Mouse (Mus musculus): ENCODE data around the gene Cd151.

The Cd151 gene

GRCm38 (mm10) chr7:141477578-141478269, 10.5 kb downstream of the Cd151 start:
- Histone ChIP-seq H3K36me3 (ENCODE audit: insufficient read depth, low read length) (peaks cover 12% of the 10 kb centered on the region), H3K9me3 (ENCODE audit: low read length) (no peaks in the 10 kb centered on the region), H3K27me3 (ENCODE audit: insufficient read depth, low read length) (peaks cover 38% of the 10 kb centered on the region), H3K4me1 (replicated peaks; ENCODE audit: low read depth, low read length) (peaks cover 64% of the 10 kb centered on the region), H3K4me3 (replicated peaks; ENCODE audit: low read length) (peak overlapping the region; percentile 96; the same call in 1 of the 2 replicates)
- no peak for TF ChIP-seq NANOG (IDR thresholded peaks at IDR 0.05; ENCODE audit: borderline replicate concordance, low read length)

- no peak overlapping the region for H3K4me3 ChIP-seq (replicated peaks; ENCODE audit: low read length)
Observed at GRCm38 (mm10) chr7:141478270-141478748, 11.1 kb downstream of the Cd151 start.

GRCm38 (mm10) chr7:141480842-141481497, 13.8 kb downstream of the Cd151 start:
- Histone ChIP-seq H3K36me3 (ENCODE audit: insufficient read depth, low read length) (peaks cover 21% of the 10 kb centered on the region), H3K4me1 (replicated peaks; ENCODE audit: low read depth, low read length) (peaks cover 54% of the 10 kb centered on the region), H3K9me3 (ENCODE audit: low read length) (no peaks in the 10 kb centered on the region), H3K27me3 (ENCODE audit: insufficient read depth, low read length) (peaks cover 56% of the 10 kb centered on the region), H3K4me3 (replicated peaks; ENCODE audit: low read length) (peak overlapping the region; percentile 90)
- TF ChIP-seq CTCF (conservative IDR thresholded peaks at IDR 0.05; ENCODE audit: low read length) (peak; percentile 97), POU5F1 (IDR thresholded peaks at IDR 0.05; ENCODE audit: borderline replicate concordance, low read length) (no peak)

More at GRCm38 (mm10) chr7:141478270-141478748, 11.1 kb downstream of the Cd151 start:
- Histone ChIP-seq H3K4me1 (replicated peaks; ENCODE audit: low read depth, low read length) (peaks cover 65% of the 10 kb centered on the region), H3K36me3 (ENCODE audit: insufficient read depth, low read length) (peaks cover 6% of the 10 kb centered on the region), H3K27me3 (ENCODE audit: insufficient read depth, low read length) (peaks cover 44% of the 10 kb centered on the region), H3K9me3 (ENCODE audit: low read length) (no peaks in the 10 kb centered on the region)
- no peak for TF ChIP-seq NANOG (IDR thresholded peaks at IDR 0.05; ENCODE audit: borderline replicate concordance, low read length)

GRCm38 (mm10) chr7:141481498-141482401, 14.6 kb downstream of the Cd151 start:
- H3K4me1 ChIP-seq (replicated peaks; ENCODE audit: low read depth, low read length), result peaks cover 46% of the 10 kb centered on the region
- H3K4me3 ChIP-seq (replicated peaks; ENCODE audit: low read length), result peak overlapping the region; percentile 90
- TF ChIP-seq CTCF (conservative IDR thresholded peaks at IDR 0.05; ENCODE audit: low read length), result 0 out of 2 replicates have a peak, but pooled peaks have one; percentile 13
- TF ChIP-seq POU5F1 (IDR thresholded peaks at IDR 0.05; ENCODE audit: borderline replicate concordance, low read length), result no peak
- H3K36me3 ChIP-seq (ENCODE audit: insufficient read depth, low read length), result peaks cover 29% of the 10 kb centered on the region
- H3K9me3 ChIP-seq (ENCODE audit: low read length), result no peaks in the 10 kb centered on the region
- H3K27me3 ChIP-seq (ENCODE audit: insufficient read depth, low read length), result peaks cover 51% of the 10 kb centered on the region

- no peaks in the 10 kb centered on the region for H3K9me3 ChIP-seq (ENCODE audit: low read length)
- H3K36me3 ChIP-seq (ENCODE audit: insufficient read depth, low read length), result peaks cover 37% of the 10 kb centered on the region
- peaks cover 47% of the 10 kb centered on the region for H3K27me3 ChIP-seq (ENCODE audit: insufficient read depth, low read length)
- TF ChIP-seq NANOG (IDR thresholded peaks at IDR 0.05; ENCODE audit: borderline replicate concordance, low read length) (no peak), POU5F1 (IDR thresholded peaks at IDR 0.05; ENCODE audit: borderline replicate concordance, low read length) (no peak), CTCF (conservative IDR thresholded peaks at IDR 0.05; ENCODE audit: low read length) (no peak)
- peaks cover 38% of the 10 kb centered on the region for H3K4me1 ChIP-seq (replicated peaks; ENCODE audit: low read depth, low read length)
- H3K4me3 ChIP-seq (replicated peaks; ENCODE audit: low read length), result peak overlapping the region; percentile 90
Observed at GRCm38 (mm10) chr7:141482531-141483024, 15.4 kb downstream of the Cd151 start.

- H3K36me3 ChIP-seq (ENCODE audit: insufficient read depth, low read length), result peaks cover 43% of the 10 kb centered on the region
- peaks cover 32% of the 10 kb centered on the region for H3K4me1 ChIP-seq (replicated peaks; ENCODE audit: low read depth, low read length)
- peaks cover 44% of the 10 kb centered on the region for H3K27me3 ChIP-seq (ENCODE audit: insufficient read depth, low read length)
- H3K9me3 ChIP-seq (ENCODE audit: low read length), result no peaks in the 10 kb centered on the region
- H3K4me3 ChIP-seq (replicated peaks; ENCODE audit: low read length), result peak overlapping the region; percentile 90
- no peak for TF ChIP-seq POU5F1 (IDR thresholded peaks at IDR 0.05; ENCODE audit: borderline replicate concordance, low read length)
Observed at GRCm38 (mm10) chr7:141483114-141483653, 16.0 kb downstream of the Cd151 start.

- no peak overlapping the region for H3K4me3 ChIP-seq (replicated peaks; ENCODE audit: low read length)
- H3K4me1 ChIP-seq (replicated peaks; ENCODE audit: low read depth, low read length), result peaks cover 28% of the 10 kb centered on the region
- H3K9me3 ChIP-seq (ENCODE audit: low read length), result no peaks in the 10 kb centered on the region
- no peak for TF ChIP-seq NANOG (IDR thresholded peaks at IDR 0.05; ENCODE audit: borderline replicate concordance, low read length)
- TF ChIP-seq POU5F1 (IDR thresholded peaks at IDR 0.05; ENCODE audit: borderline replicate concordance, low read length), result no peak
- TF ChIP-seq CTCF (conservative IDR thresholded peaks at IDR 0.05; ENCODE audit: low read length), result no peak
- H3K27me3 ChIP-seq (ENCODE audit: insufficient read depth, low read length), result peaks cover 44% of the 10 kb centered on the region
- peaks cover 49% of the 10 kb centered on the region for H3K36me3 ChIP-seq (ENCODE audit: insufficient read depth, low read length)
Observed at GRCm38 (mm10) chr7:141484186-141485120, 17.3 kb downstream of the Cd151 start.

Measured in E14TG2a.4 (cell line).